Mouse (Mus musculus): ENCODE data around the gene Trim65. TPM values are rescaled to one million over a fixed set of nuclear protein-coding genes. Genes with fewer than 3 reads are reported as not detected.

The Trim65 gene
- total and polyA plus RNA-seq, 2 experiments from 2014 or later: 2.4 to 9.6 TPM

DNA sequence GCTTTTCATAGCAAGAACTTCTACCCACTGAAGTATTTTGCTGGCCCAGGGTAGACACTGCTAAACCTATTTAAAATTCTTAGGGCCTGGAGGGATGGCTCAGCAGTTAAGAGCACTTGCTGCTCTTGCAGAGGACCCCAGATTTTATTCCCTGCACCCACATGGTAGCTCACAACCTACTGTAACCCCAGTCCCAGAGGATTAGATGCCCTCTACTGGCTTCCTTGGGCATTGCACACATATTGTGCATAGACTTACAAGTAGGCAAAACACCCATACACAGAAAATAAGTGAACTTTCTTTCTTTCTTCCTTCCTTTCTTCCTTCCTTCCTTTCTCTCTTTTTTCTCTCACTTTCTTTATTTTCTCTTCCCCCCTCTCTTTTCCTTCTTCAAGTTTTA is 13.1 kb downstream of the Trim65 start:
- TF ChIP-seq CTCF (IDR thresholded peaks at IDR 0.05; ENCODE audit: low read depth): peak; percentile 35
- DNase-seq (ENCODE audit: low spot score) (no peak), ATAC-seq (no peak)
- no peak overlapping the region for H3K4me3 ChIP-seq (ENCODE audit: low read length)
- no peaks in the 10 kb centered on the region for H3K27me3 ChIP-seq (ENCODE audit: insufficient read depth, low read length)
- no peaks in the 10 kb centered on the region for H3K4me1 ChIP-seq (ENCODE audit: insufficient read depth, low read length)
- no peaks in the 10 kb centered on the region for H3K9me3 ChIP-seq (ENCODE audit: low read length)
- no peak overlapping the region for H3K27ac ChIP-seq
- no peaks in the 10 kb centered on the region for H3K36me3 ChIP-seq (ENCODE audit: insufficient read depth, low read length)
- no peak overlapping the region for H3K4me2 ChIP-seq (ENCODE audit: low read depth, low read length)
- no peak overlapping the region for H3K9ac ChIP-seq (replicated peaks; ENCODE audit: low read length)

DNA sequence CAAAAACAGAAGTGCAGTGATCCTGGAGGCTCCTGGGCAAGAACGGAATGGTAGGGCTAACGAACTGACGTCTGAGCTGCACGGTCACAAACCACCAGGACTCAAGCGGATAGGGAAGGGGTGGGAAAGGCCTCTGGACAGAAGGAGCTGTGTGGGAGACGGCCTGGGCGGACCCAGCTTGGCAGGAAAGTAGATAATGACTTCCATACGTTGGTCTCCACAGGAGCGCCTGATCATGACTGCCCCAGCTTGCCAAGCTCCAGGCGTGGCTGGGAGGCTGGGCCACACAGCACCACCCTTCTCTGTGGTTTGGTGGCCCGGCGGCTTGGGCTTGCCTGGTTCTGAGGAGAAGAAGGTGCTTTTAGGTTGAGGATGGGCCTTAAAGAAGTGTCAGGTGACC is 13.7 kb downstream of the Trim65 start:
- no peak for DNase-seq (ENCODE audit: low spot score)
- H3K9me3 ChIP-seq (ENCODE audit: low read length): no peaks in the 10 kb centered on the region
- no peak for TF ChIP-seq CTCF (IDR thresholded peaks at IDR 0.05; ENCODE audit: low read depth)
- no peak overlapping the region for H3K9ac ChIP-seq (replicated peaks; ENCODE audit: low read length)
- no peaks in the 10 kb centered on the region for H3K36me3 ChIP-seq (ENCODE audit: insufficient read depth, low read length)
- no peak overlapping the region for H3K27ac ChIP-seq
- no peak overlapping the region for H3K4me3 ChIP-seq (ENCODE audit: low read length)
- ATAC-seq: no peak
- H3K4me2 ChIP-seq (ENCODE audit: low read depth, low read length): no peak overlapping the region
- no peaks in the 10 kb centered on the region for H3K4me1 ChIP-seq (ENCODE audit: insufficient read depth, low read length)
- WGBS: 77% methylated on average over 12 of the region's 12 CpGs
- H3K27me3 ChIP-seq (ENCODE audit: insufficient read depth, low read length): no peaks in the 10 kb centered on the region

DNA sequence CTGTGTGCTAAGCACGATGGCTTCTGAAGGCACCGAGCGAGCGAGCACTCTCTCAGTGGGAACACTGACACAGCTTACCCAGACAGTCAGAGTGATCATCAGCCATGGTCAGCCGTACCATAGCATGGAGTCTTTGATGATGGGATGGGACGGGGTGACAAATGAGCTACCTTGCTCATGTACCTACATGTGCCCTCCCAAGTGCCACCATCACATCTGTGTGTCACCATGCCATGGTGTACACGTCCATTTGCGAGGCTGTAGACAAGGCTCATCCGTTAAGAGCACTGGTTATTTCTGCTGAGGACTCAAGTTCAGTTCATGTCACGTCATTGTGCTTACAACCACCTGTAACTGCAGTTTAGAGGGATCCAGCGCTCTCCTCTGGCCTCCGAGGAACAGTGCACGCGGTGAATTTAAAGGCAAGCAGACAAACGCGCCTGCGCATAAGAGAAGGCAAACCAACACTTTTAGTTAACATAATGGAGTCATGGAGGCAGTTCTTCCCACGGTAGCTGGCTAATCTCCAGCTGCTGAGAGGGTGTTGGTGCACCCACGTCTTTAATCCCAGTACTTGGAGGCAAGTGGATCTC is 19.2 kb downstream of the Trim65 start:
- no peak overlapping the region for H3K27ac ChIP-seq
- H3K9me3 ChIP-seq (ENCODE audit: low read length): no peaks in the 10 kb centered on the region
- 85% methylated on average over 19 of the region's 19 CpGs for WGBS
- peaks cover 33% of the 10 kb centered on the region for H3K27me3 ChIP-seq (ENCODE audit: insufficient read depth, low read length)
- H3K4me1 ChIP-seq (ENCODE audit: insufficient read depth, low read length): 0 out of 2 replicates have a peak, but pooled peaks cover 9% of the 10 kb centered on the region
- H3K36me3 ChIP-seq (ENCODE audit: insufficient read depth, low read length): no peaks in the 10 kb centered on the region
- H3K4me2 ChIP-seq (ENCODE audit: low read depth, low read length): no peak overlapping the region
- no peak overlapping the region for H3K9ac ChIP-seq (replicated peaks; ENCODE audit: low read length)
- ATAC-seq (no peak), DNase-seq (ENCODE audit: low spot score) (no peak)
- TF ChIP-seq CTCF (IDR thresholded peaks at IDR 0.05; ENCODE audit: low read depth): no peak
- H3K4me3 ChIP-seq (ENCODE audit: low read length): no peak overlapping the region

GRCm38 (mm10) chr11:116111067-116111466 is 19.9 kb downstream of the Trim65 start:
- peak; percentile 32 for TF ChIP-seq CTCF (IDR thresholded peaks at IDR 0.05; ENCODE audit: low read depth)
- 77% methylated on average over 4 of the region's 4 CpGs for WGBS
- Histone ChIP-seq H3K9me3 (ENCODE audit: low read length) (no peaks in the 10 kb centered on the region), H3K36me3 (ENCODE audit: insufficient read depth, low read length) (no peaks in the 10 kb centered on the region), H3K4me1 (ENCODE audit: insufficient read depth, low read length) (0 out of 2 replicates have a peak, but pooled peaks cover 9% of the 10 kb centered on the region), H3K9ac (replicated peaks; ENCODE audit: low read length) (no peak overlapping the region), H3K27me3 (ENCODE audit: insufficient read depth, low read length) (peaks cover 33% of the 10 kb centered on the region), H3K4me3 (ENCODE audit: low read length) (no peak overlapping the region), H3K27ac (no peak overlapping the region), H3K4me2 (ENCODE audit: low read depth, low read length) (no peak overlapping the region)
- DNase-seq (ENCODE audit: low spot score) (no peak), ATAC-seq (no peak)

GRCm38 (mm10) chr11:116110540-116110939 is 20.4 kb downstream of the Trim65 start:
- DNase-seq (ENCODE audit: low spot score) (no peak), ATAC-seq (no peak)
- no peak for TF ChIP-seq CTCF (IDR thresholded peaks at IDR 0.05; ENCODE audit: low read depth)
- Histone ChIP-seq H3K4me1 (ENCODE audit: insufficient read depth, low read length) (0 out of 2 replicates have a peak, but pooled peaks cover 9% of the 10 kb centered on the region), H3K9me3 (ENCODE audit: low read length) (no peaks in the 10 kb centered on the region), H3K4me2 (ENCODE audit: low read depth, low read length) (peak overlapping the region; percentile 59), H3K4me3 (ENCODE audit: low read length) (peak overlapping the region; percentile 41), H3K27ac (0 out of 2 replicates have a peak overlapping the region, but pooled peaks have one; percentile 22), H3K27me3 (ENCODE audit: insufficient read depth, low read length) (peaks cover 33% of the 10 kb centered on the region), H3K36me3 (ENCODE audit: insufficient read depth, low read length) (no peaks in the 10 kb centered on the region), H3K9ac (replicated peaks; ENCODE audit: low read length) (no peak overlapping the region; the same call in 1 of the 2 replicates)
- 31% methylated on average over 10 of the region's 10 CpGs for WGBS

DNA sequence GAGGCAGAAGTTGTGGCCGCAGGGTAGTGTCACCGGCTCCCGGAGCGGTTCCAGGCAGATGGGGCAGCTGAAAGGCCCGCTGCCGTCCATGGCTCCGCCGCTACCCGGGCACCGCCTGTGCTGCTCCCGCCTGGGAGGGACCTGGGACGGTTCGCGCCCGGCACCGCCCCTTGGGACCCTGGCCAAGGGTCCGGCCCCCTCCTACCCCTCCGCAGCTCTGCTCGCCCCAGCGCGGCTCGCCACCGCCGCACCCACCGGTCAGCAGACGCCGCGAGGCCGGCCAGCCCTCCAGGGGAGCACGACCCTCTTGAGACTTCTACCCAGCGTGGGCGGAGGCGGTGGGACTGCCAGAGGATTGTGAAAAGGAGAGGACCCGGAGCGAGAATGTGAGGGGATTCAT is 20.8 kb downstream of the Trim65 start:
- no peak; the same call in 1 of the 2 replicates for ATAC-seq
- DNase-seq (ENCODE audit: low spot score): peak; percentile 41
- Histone ChIP-seq H3K9ac (replicated peaks; ENCODE audit: low read length) (peak overlapping the region; percentile 18; the same call in 1 of the 2 replicates), H3K9me3 (ENCODE audit: low read length) (no peaks in the 10 kb centered on the region), H3K4me1 (ENCODE audit: insufficient read depth, low read length) (0 out of 2 replicates have a peak, but pooled peaks cover 9% of the 10 kb centered on the region), H3K36me3 (ENCODE audit: insufficient read depth, low read length) (no peaks in the 10 kb centered on the region), H3K4me2 (ENCODE audit: low read depth, low read length) (peak overlapping the region; percentile 59), H3K27ac (0 out of 2 replicates have a peak overlapping the region, but pooled peaks have one; percentile 22), H3K4me3 (ENCODE audit: low read length) (peak overlapping the region; percentile 41), H3K27me3 (ENCODE audit: insufficient read depth, low read length) (peaks cover 33% of the 10 kb centered on the region)
- WGBS: 3% methylated on average over 34 of the region's 35 CpGs
- no peak for TF ChIP-seq CTCF (IDR thresholded peaks at IDR 0.05; ENCODE audit: low read depth)

All from hindbrain, postnatal 0 days (tissue).